Comparison of ENCODE assay signal across 8 mouse cellular contexts in genomic region chrX:106187737-106188136, GRCm38 (mm10). TPM values are rescaled to one million over a fixed set of nuclear protein-coding genes. Genes with fewer than 3 reads are reported as not detected.
DNase-seq lines count a peak whose midpoint lies in the region; ATAC-seq and TF ChIP-seq lines count a peak whose summit lies in the region.

No protein-coding gene starts in this region.

- no peaks in the 10 kb centered on the region for H3K36me3 ChIP-seq in forebrain, embryonic 12.5 days (replicated peaks)
- H3K36me3 ChIP-seq in hindbrain, embryonic 15.5 days, result no peaks in the 10 kb centered on the region
- H3K36me3 ChIP-seq in midbrain, postnatal 0 days (ENCODE audit: insufficient read depth, low read length), result no peaks in the 10 kb centered on the region

- H3K27ac ChIP-seq in forebrain, embryonic 12.5 days, result 0 out of 2 replicates have a peak overlapping the region, but pooled peaks have one; percentile 69
- peak overlapping the region; percentile 73 for H3K27ac ChIP-seq in hindbrain, embryonic 15.5 days (replicated peaks)
- H3K27ac ChIP-seq in midbrain, postnatal 0 days (ENCODE audit: low read depth, low read length), result 0 out of 2 replicates have a peak overlapping the region, but pooled peaks have one; percentile 18

- ATAC-seq in forebrain, embryonic 12.5 days (ENCODE audit: low FRiP score), result no peak
- no peak for ATAC-seq in hindbrain, embryonic 15.5 days (ENCODE audit: low FRiP score, low read depth)
- ATAC-seq in midbrain, postnatal 0 days (ENCODE audit: low FRiP score), result no peak

- peaks cover 15% of the 10 kb centered on the region for H3K4me1 ChIP-seq in forebrain, embryonic 12.5 days
- H3K4me1 ChIP-seq in hindbrain, embryonic 15.5 days (replicated peaks), result peaks cover 22% of the 10 kb centered on the region
- H3K4me1 ChIP-seq in midbrain, postnatal 0 days (ENCODE audit: insufficient read depth, low read length), result no peaks in the 10 kb centered on the region

- peak overlapping the region; percentile 53 for H3K4me3 ChIP-seq in forebrain, embryonic 12.5 days (replicated peaks)
- H3K4me3 ChIP-seq in hindbrain, embryonic 15.5 days, result peak overlapping the region; percentile 53
- peak overlapping the region; percentile 43 for H3K4me3 ChIP-seq in midbrain, postnatal 0 days (ENCODE audit: low read depth, low read length)

- no peaks in the 10 kb centered on the region for H3K27me3 ChIP-seq in forebrain, embryonic 12.5 days
- no peaks in the 10 kb centered on the region for H3K27me3 ChIP-seq in hindbrain, embryonic 15.5 days
- H3K27me3 ChIP-seq in midbrain, postnatal 0 days (ENCODE audit: insufficient read depth, low read length), result no peaks in the 10 kb centered on the region

- TF ChIP-seq CTCF in midbrain, postnatal 0 days (IDR thresholded peaks at IDR 0.05), result no peak

- H3K9me3 ChIP-seq in forebrain, embryonic 12.5 days, result no peaks in the 10 kb centered on the region
- no peaks in the 10 kb centered on the region for H3K9me3 ChIP-seq in hindbrain, embryonic 15.5 days
- no peaks in the 10 kb centered on the region for H3K9me3 ChIP-seq in midbrain, postnatal 0 days (ENCODE audit: low read length)

- peak overlapping the region; percentile 58 for H3K4me2 ChIP-seq in forebrain, embryonic 12.5 days
- H3K4me2 ChIP-seq in hindbrain, embryonic 15.5 days, result peak overlapping the region; percentile 58
- peak overlapping the region; percentile 61 for H3K4me2 ChIP-seq in midbrain, postnatal 0 days (ENCODE audit: low read depth, low read length, poor library complexity, severe bottlenecking)

- WGBS in forebrain, embryonic 12.5 days, result 29% methylated on average over 12 of the region's 12 CpGs
- 20% methylated on average over 12 of the region's 12 CpGs for WGBS in hindbrain, embryonic 15.5 days
- WGBS in midbrain, postnatal 0 days, result 21% methylated on average over 12 of the region's 12 CpGs

- peak overlapping the region; percentile 66 for H3K9ac ChIP-seq in forebrain, embryonic 12.5 days
- peak overlapping the region; percentile 46 for H3K9ac ChIP-seq in hindbrain, embryonic 15.5 days
- peak overlapping the region; percentile 54 for H3K9ac ChIP-seq in midbrain, postnatal 0 days (replicated peaks; ENCODE audit: low read length, poor library complexity, severe bottlenecking)

- DNase-seq in left cerebral cortex, adult 8-10 months (ENCODE audit: low spot score in 2 of 2), result peak; percentile 12 to 20
- DNase-seq in left cerebral cortex, adult 11 months (ENCODE audit: low spot score), result no peak
- peak; percentile 42 to 49 for DNase-seq in adrenal gland, postnatal 36 days
- DNase-seq in liver, result peak; percentile 66
- no peak for DNase-seq in midbrain, postnatal 0 days (ENCODE audit: low spot score)
- DNase-seq in thymus, postnatal 4 days, result peak; percentile 41

RNA-seq across cellular contexts. Expression of gene Pgk1, which starts 0.8 kb away (rescaled TPM):
- 100 to 1,000 TPM; 451 to 500 (median 488) TPM for total RNA-seq in left cerebral cortex, adult 8-10 months (2022)
- 100 to 1,000 TPM; 319 to 359 TPM for total RNA-seq in adrenal gland, postnatal 36 days (2021)
- 369 and 371 TPM in 2 replicates for polyA plus RNA-seq in forebrain, embryonic 12.5 days (2016; fragmentation: Nextera tagmentation; extraction: Ambion mirVana)
- polyA plus RNA-seq in hindbrain, embryonic 15.5 days (2015; fragmentation: Nextera tagmentation; extraction: Ambion mirVana), result 269 and 275 TPM in 2 replicates
- 201 and 259 TPM in 2 replicates for total RNA-seq in midbrain, postnatal 0 days (2014; rRNA removed)
- 253 and 272 TPM in 2 replicates for polyA plus RNA-seq in midbrain, postnatal 0 days (2015; fragmentation: Nextera tagmentation; extraction: Ambion mirVana)

RNA-seq across cellular contexts. Expression of gene Taf9b, which starts 33.2 kb away (rescaled TPM):
- total RNA-seq in left cerebral cortex, adult 8-10 months (2022), result 10 to 100 TPM; 24.4 to 27.2 (median 26.2) TPM
- total RNA-seq in adrenal gland, postnatal 36 days (2021), result 10 to 100 TPM; 17.3 to 28.7 TPM
- 14.2 and 14.8 TPM in 2 replicates for polyA plus RNA-seq in forebrain, embryonic 12.5 days (2016; fragmentation: Nextera tagmentation; extraction: Ambion mirVana)
- 17.3 and 17.7 TPM in 2 replicates for polyA plus RNA-seq in hindbrain, embryonic 15.5 days (2015; fragmentation: Nextera tagmentation; extraction: Ambion mirVana)
- 17.5 and 23.2 TPM in 2 replicates for total RNA-seq in midbrain, postnatal 0 days (2014; rRNA removed)
- polyA plus RNA-seq in midbrain, postnatal 0 days (2015; fragmentation: Nextera tagmentation; extraction: Ambion mirVana), result 23.1 and 24.5 TPM in 2 replicates

RNA-seq across cellular contexts. Expression of gene Tlr13, which starts 44.7 kb away (rescaled TPM):
- total RNA-seq in left cerebral cortex, adult 8-10 months (2022), result 1 to 10 TPM; 1.4 to 3.7 (median 2.6) TPM
- 1 to 10 TPM; 2.0 to 2.2 TPM for total RNA-seq in adrenal gland, postnatal 36 days (2021)
- 0.08 and 0.17 TPM in 2 replicates for polyA plus RNA-seq in forebrain, embryonic 12.5 days (2016; fragmentation: Nextera tagmentation; extraction: Ambion mirVana)
- polyA plus RNA-seq in hindbrain, embryonic 15.5 days (2015; fragmentation: Nextera tagmentation; extraction: Ambion mirVana), result 0.23 and 0.43 TPM in 2 replicates
- total RNA-seq in midbrain, postnatal 0 days (2014; rRNA removed), result 0.71 and 1.0 TPM in 2 replicates
- 0.33 and 0.35 TPM in 2 replicates for polyA plus RNA-seq in midbrain, postnatal 0 days (2015; fragmentation: Nextera tagmentation; extraction: Ambion mirVana)

Comparison
In these comparisons a context has a peak if more than half of its experiments do, and no peak if none do; other contexts are left out.
1. DNase-seq: peak in left cerebral cortex, adult 8-10 months (2 of 2), adrenal gland, postnatal 36 days (2 of 2), liver (single experiment) and thymus, postnatal 4 days (single experiment); none in left cerebral cortex, adult 11 months (single experiment) and midbrain, postnatal 0 days (single experiment).
2. H3K27ac ChIP-seq: peak in every context shown above with its lines; median percentile 73 in hindbrain, embryonic 15.5 days; 69 in forebrain, embryonic 12.5 days; 18 in midbrain, postnatal 0 days.
3. Peak in every context shown above with its lines, with median percentiles within 50 percentile points of each other: H3K4me2 ChIP-seq, H3K4me3 ChIP-seq and H3K9ac ChIP-seq.